Mouse (Mus musculus) hindbrain, embryonic 14.5 days (tissue): ENCODE measurements around the gene Kcnip2. TPM values are rescaled to one million over a fixed set of nuclear protein-coding genes. Genes with fewer than 3 reads are reported as not detected.

Experiments
- ATAC-seq: fragments of 200-750 bp; cut with Nextera tagmentation; 2 replicates; pipeline ENCODE4 v1.8.0; 2017; ENCODE audit warnings: moderate number of reproducible peaks, mild to moderate bottlenecking, moderate TSS enrichment, moderate library complexity; ENCODE audit not compliant: low FRiP score
- DNase-seq: peaks from one replicate; pipeline ENCODE4 v3.0.0-alpha.2; 2015; ENCODE audit warnings: low spot score
- H3K27ac ChIP-seq: fragments of 300-500 bp; sonication (generic); 2 replicates; pipeline ENCODE4 v1.5.1; 2014; ENCODE audit warnings: mild to moderate bottlenecking, moderate library complexity
- H3K27me3 ChIP-seq: fragments of 300-500 bp; sonication (generic); 2 replicates; pipeline ENCODE4 v1.6.1; 2014; ENCODE audit warnings: mild to moderate bottlenecking, low read length, mixed read lengths; ENCODE audit not compliant: control insufficient read depth, insufficient read depth
- H3K36me3 ChIP-seq: fragments of 300-500 bp; sonication (generic); replicated peaks from 2 replicates; pipeline ENCODE4 v1.6.1; 2014; ENCODE audit not compliant: control insufficient read depth, insufficient read depth
- H3K4me1 ChIP-seq: fragments of 300-500 bp; sonication (generic); replicated peaks from 2 replicates; pipeline ENCODE4 v1.6.1; 2014; ENCODE audit warnings: antibody characterized with exemption, low read length, mixed read lengths; ENCODE audit not compliant: control insufficient read depth, insufficient read depth
- H3K4me2 ChIP-seq: fragments of 300-500 bp; sonication (generic); replicated peaks from 2 replicates; pipeline ENCODE4 v1.6.1; 2014; ENCODE audit warnings: mild to moderate bottlenecking, moderate library complexity
- H3K4me3 ChIP-seq: fragments of 300-500 bp; sonication (generic); replicated peaks from 2 replicates; pipeline ENCODE4 v1.5.1; 2014; ENCODE audit warnings: mild to moderate bottlenecking, low read length
- H3K9ac ChIP-seq: fragments of 300-500 bp; sonication (generic); 2 replicates; pipeline ENCODE4 v1.6.1; 2014
- H3K9me3 ChIP-seq: fragments of 300-500 bp; sonication (generic); 2 replicates; pipeline ENCODE4 v1.6.1; 2016; ENCODE audit warnings: low read length; ENCODE audit not compliant: control insufficient read depth
- WGBS: fragments of 180-500 bp; shearing (Covaris S2); extraction: QIAGEN DNeasy Blood & Tissue Kit; methylation state at CpG from one replicate; pipeline ENCODE4 v1.1.7; 2014; 5-methylcytosine and 5-hydroxymethylcytosine counted together
- polyA plus RNA-seq: library from polyadenylated mRNA; unstranded; fragments of >200 nt; fragmentation: Nextera tagmentation; extraction: Ambion mirVana; gene quantifications from 2 replicates; pipeline ENCODE4 v1.2.1, GENCODE M21; 2014

Gene Kcnip2
- polyA plus RNA-seq, 1 experiment from 2014 or later = 17.6 TPM

DNA sequence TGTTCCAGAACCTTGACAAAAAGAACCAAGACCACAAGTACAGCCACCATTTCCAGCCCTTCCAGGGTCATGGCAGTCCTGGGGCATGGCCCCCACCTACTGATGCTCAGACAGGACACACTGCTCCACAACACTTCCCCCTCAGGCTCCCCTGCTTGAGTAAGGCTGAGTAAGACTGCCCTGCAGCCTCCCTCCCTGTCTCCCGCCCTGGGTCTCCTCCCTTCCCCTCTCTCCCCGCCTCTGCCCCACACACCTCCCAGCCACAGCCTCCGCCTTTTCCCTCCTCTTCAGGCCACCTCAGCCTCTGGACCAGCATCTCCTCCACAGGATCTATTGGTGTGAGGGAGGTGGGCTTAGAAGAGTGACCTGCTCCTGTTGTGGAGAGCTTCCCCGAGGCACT is 12.5 kb downstream of the Kcnip2 start:
- WGBS = 40% methylated on average over 3 of the region's 4 CpGs
- no peak overlapping the region for H3K4me3 ChIP-seq
- H3K27ac ChIP-seq = no peak overlapping the region
- H3K27me3 ChIP-seq = no peaks in the 10 kb centered on the region
- ATAC-seq = no peak
- H3K9me3 ChIP-seq = no peaks in the 10 kb centered on the region
- H3K9ac ChIP-seq = no peak overlapping the region
- DNase-seq = no peak
- H3K4me2 ChIP-seq = no peak overlapping the region
- H3K36me3 ChIP-seq = no peaks in the 10 kb centered on the region
- no peaks in the 10 kb centered on the region for H3K4me1 ChIP-seq

GRCm38 (mm10) chr19:45802702-45803101 is 13.2 kb downstream of the Kcnip2 start:
- ATAC-seq (no peak), DNase-seq (no peak)
- Histone ChIP-seq H3K9ac (no peak overlapping the region), H3K4me2 (no peak overlapping the region), H3K27me3 (no peaks in the 10 kb centered on the region), H3K9me3 (no peaks in the 10 kb centered on the region), H3K4me1 (no peaks in the 10 kb centered on the region), H3K27ac (no peak overlapping the region), H3K4me3 (no peak overlapping the region), H3K36me3 (no peaks in the 10 kb centered on the region)
- WGBS = 73% methylated on average over 4 of the region's 4 CpGs

- Histone ChIP-seq H3K36me3 (no peaks in the 10 kb centered on the region), H3K9me3 (no peaks in the 10 kb centered on the region), H3K4me2 (no peak overlapping the region), H3K4me3 (no peak overlapping the region), H3K27me3 (no peaks in the 10 kb centered on the region), H3K27ac (no peak overlapping the region), H3K4me1 (0 out of 2 replicates have a peak, but pooled peaks cover 3% of the 10 kb centered on the region), H3K9ac (no peak overlapping the region)
- 77% methylated on average over 15 of the region's 15 CpGs for WGBS
- DNase-seq (no peak), ATAC-seq (no peak)
Observed at GRCm38 (mm10) chr19:45796879-45797278, 19.0 kb downstream of the Kcnip2 start.

DNA sequence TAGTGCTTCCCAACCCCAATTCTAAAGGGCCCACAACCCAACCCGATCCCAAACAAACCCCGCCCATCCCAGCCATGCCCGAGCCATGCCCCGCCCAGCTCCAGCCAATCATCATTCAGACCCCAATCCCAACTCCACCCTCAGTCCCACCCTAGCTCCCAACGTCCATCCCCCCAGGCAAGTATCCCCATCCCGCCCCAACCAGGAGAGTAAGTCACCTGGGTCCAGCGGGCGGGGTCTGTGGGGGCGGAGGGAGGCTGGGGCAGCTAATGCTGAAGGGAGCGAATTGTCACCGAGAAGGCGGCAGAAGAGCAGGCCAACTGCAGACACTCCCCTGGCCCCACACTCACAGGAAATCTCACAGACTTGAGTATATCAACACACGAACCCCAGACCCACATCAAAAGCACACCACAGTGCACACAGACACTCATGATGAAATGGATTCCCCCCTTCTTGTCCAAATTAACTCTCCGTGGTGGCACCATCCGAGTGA is 19.8 kb downstream of the Kcnip2 start:
- Histone ChIP-seq H3K4me1 (0 out of 2 replicates have a peak, but pooled peaks cover 3% of the 10 kb centered on the region), H3K9ac (no peak overlapping the region), H3K36me3 (no peaks in the 10 kb centered on the region), H3K9me3 (no peaks in the 10 kb centered on the region), H3K4me3 (no peak overlapping the region), H3K27me3 (no peaks in the 10 kb centered on the region), H3K4me2 (peak overlapping the region; percentile 19; the same call in 1 of the 2 replicates), H3K27ac (no peak overlapping the region)
- DNase-seq (no peak), ATAC-seq (no peak)
- WGBS = 13% methylated on average over 15 of the region's 15 CpGs

- H3K27ac ChIP-seq = no peak overlapping the region
- 0 out of 2 replicates have a peak, but pooled peaks cover 3% of the 10 kb centered on the region for H3K4me1 ChIP-seq
- H3K9ac ChIP-seq = no peak overlapping the region
- no peak for ATAC-seq
- 32% methylated on average over 15 of the region's 15 CpGs for WGBS
- H3K36me3 ChIP-seq = no peaks in the 10 kb centered on the region
- peak overlapping the region; percentile 19; the same call in 1 of the 2 replicates for H3K4me2 ChIP-seq
- no peak overlapping the region for H3K4me3 ChIP-seq
- DNase-seq = no peak
- no peaks in the 10 kb centered on the region for H3K9me3 ChIP-seq
- no peaks in the 10 kb centered on the region for H3K27me3 ChIP-seq
Observed at GRCm38 (mm10) chr19:45795406-45795944, 20.4 kb downstream of the Kcnip2 start.

- Histone ChIP-seq H3K4me1 (0 out of 2 replicates have a peak, but pooled peaks cover 3% of the 10 kb centered on the region), H3K9ac (no peak overlapping the region), H3K4me2 (no peak overlapping the region), H3K27me3 (no peaks in the 10 kb centered on the region), H3K9me3 (no peaks in the 10 kb centered on the region), H3K4me3 (no peak overlapping the region), H3K36me3 (no peaks in the 10 kb centered on the region), H3K27ac (no peak overlapping the region)
- ATAC-seq = no peak
- WGBS = 87% methylated on average over 6 of the region's 6 CpGs
- DNase-seq = no peak
Observed at GRCm38 (mm10) chr19:45794718-45795117, 21.1 kb downstream of the Kcnip2 start.

GRCm38 (mm10) chr19:45792404-45792803 is 23.5 kb downstream of the Kcnip2 start:
- H3K27me3 ChIP-seq = no peaks in the 10 kb centered on the region
- no peak for ATAC-seq
- no peak for DNase-seq
- no peak overlapping the region for H3K4me3 ChIP-seq
- H3K36me3 ChIP-seq = no peaks in the 10 kb centered on the region
- H3K27ac ChIP-seq = no peak overlapping the region
- 82% methylated on average over 6 of the region's 6 CpGs for WGBS
- no peaks in the 10 kb centered on the region for H3K9me3 ChIP-seq
- H3K4me1 ChIP-seq = 0 out of 2 replicates have a peak, but pooled peaks cover 3% of the 10 kb centered on the region
- H3K4me2 ChIP-seq = no peak overlapping the region
- H3K9ac ChIP-seq = no peak overlapping the region

- DNase-seq = no peak
- WGBS = 80% methylated on average over 13 of the region's 13 CpGs
- no peak for ATAC-seq
- Histone ChIP-seq H3K4me1 (0 out of 2 replicates have a peak, but pooled peaks cover 3% of the 10 kb centered on the region), H3K4me2 (no peak overlapping the region), H3K27me3 (no peaks in the 10 kb centered on the region), H3K27ac (no peak overlapping the region), H3K4me3 (no peak overlapping the region), H3K9me3 (no peaks in the 10 kb centered on the region), H3K9ac (no peak overlapping the region), H3K36me3 (no peaks in the 10 kb centered on the region)
Observed at GRCm38 (mm10) chr19:45789888-45790874, 25.7 kb downstream of the Kcnip2 start.

- Histone ChIP-seq H3K9me3 (no peaks in the 10 kb centered on the region), H3K36me3 (no peaks in the 10 kb centered on the region), H3K27me3 (no peaks in the 10 kb centered on the region), H3K4me3 (no peak overlapping the region), H3K4me2 (no peak overlapping the region), H3K27ac (no peak overlapping the region), H3K9ac (no peak overlapping the region), H3K4me1 (0 out of 2 replicates have a peak, but pooled peaks cover 3% of the 10 kb centered on the region)
- no peak for ATAC-seq
- no peak for DNase-seq
- WGBS = 85% methylated on average over 7 of the region's 7 CpGs
Observed at GRCm38 (mm10) chr19:45789365-45789764, 26.5 kb downstream of the Kcnip2 start.
